Mouse (Mus musculus) neural tube, embryonic 13.5 days (tissue): ENCODE results near the gene Noxo1. TPM values are rescaled to one million over a fixed set of nuclear protein-coding genes. Genes with fewer than 3 reads are reported as not detected.

Experiments used
- ATAC-seq: fragments of 200-750 bp; cut with Nextera tagmentation; 2 replicates; pipeline ENCODE4 v1.8.0; 2017; ENCODE audit warnings: low read depth, mild to moderate bottlenecking, moderate TSS enrichment, moderate library complexity
- H3K27ac ChIP-seq: fragments of 300-500 bp; sonication (generic); replicated peaks from 2 replicates; pipeline ENCODE4 v1.5.1; 2015; ENCODE audit warnings: moderate library complexity, mild to moderate bottlenecking, inconsistent platforms
- H3K27me3 ChIP-seq: fragments of 300-500 bp; sonication (generic); 2 replicates; pipeline ENCODE4 v1.6.1; 2015; ENCODE audit warnings: mild to moderate bottlenecking, inconsistent platforms
- H3K36me3 ChIP-seq: fragments of 300-500 bp; sonication (generic); 2 replicates; pipeline ENCODE4 v1.6.1; 2015; ENCODE audit warnings: mild to moderate bottlenecking, inconsistent platforms
- H3K4me1 ChIP-seq: fragments of 300-500 bp; sonication (generic); replicated peaks from 2 replicates; pipeline ENCODE4 v1.6.1; 2015; ENCODE audit warnings: inconsistent platforms
- H3K4me2 ChIP-seq: fragments of 300-500 bp; sonication (generic); 2 replicates; pipeline ENCODE4 v1.6.1; 2015; ENCODE audit warnings: inconsistent platforms, mild to moderate bottlenecking, moderate library complexity
- H3K4me3 ChIP-seq: fragments of 300-500 bp; sonication (generic); 2 replicates; pipeline ENCODE4 v1.5.1; 2015; ENCODE audit warnings: mild to moderate bottlenecking, inconsistent platforms
- H3K9ac ChIP-seq: fragments of 300-500 bp; sonication (generic); 2 replicates; pipeline ENCODE4 v1.6.1; 2015; ENCODE audit warnings: moderate library complexity, mild to moderate bottlenecking, inconsistent platforms
- H3K9me3 ChIP-seq: fragments of 300-500 bp; sonication (generic); 2 replicates; pipeline ENCODE4 v1.6.1; 2016; ENCODE audit warnings: inconsistent platforms
- WGBS: fragments of 180-500 bp; shearing (Covaris S2); methylation state at CpG from one replicate; pipeline ENCODE4 v1.1.7; 2015; 5-methylcytosine and 5-hydroxymethylcytosine counted together
- polyA plus RNA-seq: library from polyadenylated mRNA; unstranded; fragments of >200 nt; fragmentation: Nextera tagmentation; extraction: Ambion mirVana; gene quantifications from 2 replicates; pipeline ENCODE4 v1.2.1, GENCODE M21; 2015

Noxo1 gene
- polyA plus RNA-seq, 1 experiment from 2014 or later, result 1.5 TPM

DNA sequence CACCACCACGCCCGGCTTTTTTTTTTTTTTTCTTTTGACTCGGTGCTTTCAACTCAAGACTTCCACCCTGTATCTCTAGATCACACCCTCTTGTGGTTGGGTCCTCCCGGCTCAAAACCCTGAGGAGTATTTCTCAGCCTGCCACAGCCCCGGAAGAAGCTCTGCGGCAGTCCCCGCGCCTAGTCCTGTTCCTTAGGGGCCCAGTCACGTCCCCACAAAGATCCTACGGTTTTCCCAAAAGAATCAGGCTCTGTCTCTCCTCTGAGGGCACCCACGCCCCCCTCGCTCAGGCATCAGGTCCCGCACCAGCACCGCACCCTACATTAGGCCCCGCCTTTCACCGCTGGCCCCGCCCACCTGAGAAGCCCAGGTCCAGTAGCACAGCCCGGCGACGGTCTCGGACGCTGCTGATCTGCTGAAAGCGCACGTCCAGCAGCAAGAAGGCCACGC is 8.9 kb upstream of the Noxo1 start:
- WGBS, result 2% methylated on average over 24 of the region's 25 CpGs
- H3K4me3 ChIP-seq, result peak overlapping the region; percentile 60
- H3K36me3 ChIP-seq, result peaks cover 8% of the 10 kb centered on the region
- no peak for ATAC-seq
- H3K4me1 ChIP-seq, result peaks cover 39% of the 10 kb centered on the region
- peak overlapping the region; percentile 64 for H3K4me2 ChIP-seq
- no peaks in the 10 kb centered on the region for H3K9me3 ChIP-seq
- peaks cover 42% of the 10 kb centered on the region for H3K27me3 ChIP-seq
- peak overlapping the region; percentile 59 for H3K9ac ChIP-seq
- no peak overlapping the region for H3K27ac ChIP-seq

GRCm38 (mm10) chr17:24687599-24687998 is 8.4 kb upstream of the Noxo1 start:
- H3K9ac ChIP-seq, result peak overlapping the region; percentile 59
- peak overlapping the region; percentile 64 for H3K4me2 ChIP-seq
- WGBS, result 19% methylated on average over 23 of the region's 23 CpGs
- peaks cover 39% of the 10 kb centered on the region for H3K4me1 ChIP-seq
- H3K36me3 ChIP-seq, result peaks cover 8% of the 10 kb centered on the region
- H3K4me3 ChIP-seq, result peak overlapping the region; percentile 60
- ATAC-seq, result no peak
- peaks cover 43% of the 10 kb centered on the region for H3K27me3 ChIP-seq
- H3K27ac ChIP-seq, result no peak overlapping the region
- H3K9me3 ChIP-seq, result no peaks in the 10 kb centered on the region

DNA sequence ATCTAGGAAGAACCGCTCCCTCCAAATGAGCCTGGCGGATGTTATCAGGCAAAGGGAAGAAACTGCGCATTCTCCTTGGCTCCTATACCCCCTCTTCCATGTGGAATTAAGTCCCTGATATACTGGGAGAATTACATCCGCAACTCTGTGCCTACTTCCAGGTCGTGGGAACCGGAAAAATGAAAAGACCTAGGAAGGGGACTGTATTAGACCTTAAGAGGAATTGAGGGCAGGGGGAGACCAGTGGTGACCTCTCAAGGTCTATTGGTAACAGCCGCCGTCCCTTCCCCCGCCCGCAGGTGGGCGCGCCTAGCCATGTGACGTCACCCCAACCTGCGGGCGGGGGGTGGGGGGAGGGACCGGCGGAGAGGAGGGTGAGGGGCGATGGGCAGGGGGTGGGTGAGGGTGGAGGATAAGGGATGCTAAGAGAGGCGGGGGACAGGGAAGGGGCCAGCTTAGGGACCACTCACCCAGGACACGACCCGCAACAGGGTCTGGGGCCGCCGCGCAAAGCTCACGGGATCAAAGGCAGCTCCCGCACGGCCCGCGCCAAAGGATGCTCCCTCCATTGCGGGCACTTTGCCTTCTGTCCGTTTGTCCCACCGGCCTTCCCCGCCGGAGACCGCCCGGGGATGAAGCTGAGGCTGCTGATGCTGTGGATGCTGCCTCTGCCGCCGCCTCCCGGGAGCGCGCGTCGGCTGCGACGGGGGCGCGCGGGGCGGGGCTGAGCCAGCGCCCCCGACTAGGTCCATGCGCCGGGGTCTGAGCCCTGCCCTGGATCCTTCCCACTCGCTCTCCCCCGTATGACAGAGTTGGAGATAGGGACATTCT is 6.6 kb upstream of the Noxo1 start, which contains the start of gene Syngr3:
TSS of gene Syngr3 (minus strand) at position 705 of the 831 bp plus-strand sequence.
- peak within 1 kb of the TSS; percentile 60 for H3K4me3 ChIP-seq
- no peaks in the 10 kb centered on the region for H3K9me3 ChIP-seq
- H3K4me2 ChIP-seq, result peak within 1 kb of the TSS; percentile 64
- peak within 1 kb of the TSS; percentile 88 for H3K9ac ChIP-seq
- peak within 1 kb of the TSS; percentile 90 for H3K27ac ChIP-seq
- ATAC-seq, result peak; percentile 74
- H3K36me3 ChIP-seq, result peaks cover 16% of the 10 kb centered on the region
- H3K27me3 ChIP-seq, result peaks cover 43% of the 10 kb centered on the region
- peaks cover 44% of the 10 kb centered on the region for H3K4me1 ChIP-seq
- under 1% methylated on average over 51 of the region's 55 CpGs for WGBS

- no peak for ATAC-seq
- H3K27me3 ChIP-seq, result peaks cover 39% of the 10 kb centered on the region
- WGBS, result 74% methylated on average over 5 of the region's 5 CpGs
Measured at GRCm38 (mm10) chr17:24692385-24692784, 3.6 kb upstream of the Noxo1 start.

DNA sequence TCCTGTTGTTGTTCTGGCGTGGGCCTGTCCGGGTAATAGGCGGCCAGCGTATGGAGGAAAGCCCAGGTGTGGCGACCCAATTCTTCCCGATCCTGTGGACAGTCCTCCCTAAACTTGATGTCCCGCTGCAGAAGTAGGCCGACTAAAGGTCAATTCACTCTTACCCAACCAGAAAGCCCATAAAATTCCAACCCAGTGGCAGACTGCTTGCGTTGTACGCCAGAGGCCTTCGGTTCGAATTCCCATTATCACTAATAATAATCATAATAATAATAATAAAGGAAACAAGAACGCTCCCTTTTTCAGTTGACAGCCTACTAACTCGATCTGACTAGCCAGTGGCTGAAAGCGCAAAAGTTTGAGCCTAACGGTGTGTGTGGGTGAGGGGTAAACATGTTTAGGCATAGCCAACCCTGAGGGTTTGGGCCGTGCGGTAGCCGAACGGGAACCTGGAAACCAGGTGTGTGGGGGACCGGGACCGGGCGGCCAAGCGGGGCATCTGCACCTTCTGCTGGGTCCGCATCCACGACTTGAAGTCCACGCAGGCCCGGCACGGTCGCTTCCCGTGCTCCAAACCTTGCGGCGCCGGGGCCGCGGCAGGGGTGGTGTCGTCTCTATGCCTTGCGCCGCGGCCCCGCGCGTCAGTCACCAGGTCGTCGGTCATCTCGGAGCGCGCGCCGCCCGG is 566 bp upstream of the Noxo1 start:
- H3K9me3 ChIP-seq, result no peaks in the 10 kb centered on the region
- peaks cover 42% of the 10 kb centered on the region for H3K4me1 ChIP-seq
- peaks cover 28% of the 10 kb centered on the region for H3K36me3 ChIP-seq
- WGBS, result 6% methylated on average over 45 of the region's 51 CpGs
- peak overlapping the region; percentile 77 for H3K4me3 ChIP-seq
- peak overlapping the region; percentile 90 for H3K27ac ChIP-seq
- H3K27me3 ChIP-seq, result peaks cover 16% of the 10 kb centered on the region
- peak; percentile 41 for ATAC-seq
- peak overlapping the region; percentile 86 for H3K9ac ChIP-seq
- peak overlapping the region; percentile 79 for H3K4me2 ChIP-seq

More at GRCm38 (mm10) chr17:24692385-24692784, 3.6 kb upstream of the Noxo1 start:
- no peak overlapping the region for H3K4me2 ChIP-seq
- no peak overlapping the region for H3K9ac ChIP-seq
- no peak overlapping the region for H3K27ac ChIP-seq
- H3K9me3 ChIP-seq, result no peaks in the 10 kb centered on the region
- H3K4me1 ChIP-seq, result peaks cover 55% of the 10 kb centered on the region
- H3K36me3 ChIP-seq, result peaks cover 16% of the 10 kb centered on the region
- H3K4me3 ChIP-seq, result no peak overlapping the region

- Histone ChIP-seq H3K4me2 (no peak overlapping the region), H3K9ac (no peak overlapping the region), H3K27ac (no peak overlapping the region), H3K9me3 (no peaks in the 10 kb centered on the region), H3K4me3 (no peak overlapping the region), H3K36me3 (peaks cover 42% of the 10 kb centered on the region), H3K4me1 (peaks cover 36% of the 10 kb centered on the region), H3K27me3 (no peaks in the 10 kb centered on the region)
- WGBS, result 17% methylated on average over 5 of the region's 5 CpGs
- ATAC-seq, result no peak
Measured at GRCm38 (mm10) chr17:24697985-24698384, 2.0 kb downstream of the Noxo1 start.

GRCm38 (mm10) chr17:24698715-24699114 is 2.7 kb downstream of the Noxo1 start:
- Histone ChIP-seq H3K9me3 (no peaks in the 10 kb centered on the region), H3K9ac (no peak overlapping the region), H3K4me1 (peaks cover 36% of the 10 kb centered on the region), H3K4me2 (no peak overlapping the region), H3K36me3 (peaks cover 41% of the 10 kb centered on the region), H3K4me3 (no peak overlapping the region), H3K27ac (no peak overlapping the region), H3K27me3 (no peaks in the 10 kb centered on the region)
- WGBS, result 69% methylated on average over 9 of the region's 9 CpGs
- no peak for ATAC-seq

- Histone ChIP-seq H3K27ac (no peak overlapping the region), H3K36me3 (peaks cover 48% of the 10 kb centered on the region), H3K4me3 (no peak overlapping the region), H3K9me3 (no peaks in the 10 kb centered on the region), H3K4me2 (no peak overlapping the region), H3K4me1 (peaks cover 32% of the 10 kb centered on the region), H3K27me3 (no peaks in the 10 kb centered on the region), H3K9ac (no peak overlapping the region)
- no peak for ATAC-seq
- 85% methylated on average over 2 of the region's 2 CpGs for WGBS
Measured at GRCm38 (mm10) chr17:24699473-24699872, 3.4 kb downstream of the Noxo1 start.

DNA sequence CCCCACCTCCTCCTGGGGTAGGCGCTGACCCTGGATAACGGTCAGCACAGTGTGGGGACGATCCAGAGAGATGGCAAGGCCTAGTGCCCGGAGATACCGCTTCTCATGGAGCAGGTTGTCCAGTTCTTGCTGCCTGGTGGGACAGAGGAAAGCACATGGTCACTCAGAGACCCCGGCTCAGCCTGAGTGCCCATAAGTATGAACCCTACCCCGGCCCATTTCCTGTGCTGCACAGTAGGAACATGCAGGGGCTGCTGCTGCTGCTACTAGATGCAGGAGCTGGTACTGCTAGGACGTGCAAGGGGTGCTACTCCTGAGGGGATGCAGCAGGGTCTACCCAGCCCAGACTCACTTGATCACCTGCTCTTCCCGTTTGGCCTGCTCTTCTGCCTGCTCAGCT is 5.2 kb downstream of the Noxo1 start:
- Histone ChIP-seq H3K27me3 (no peaks in the 10 kb centered on the region), H3K9ac (no peak overlapping the region), H3K4me1 (peaks cover 28% of the 10 kb centered on the region), H3K9me3 (no peaks in the 10 kb centered on the region), H3K4me2 (no peak overlapping the region), H3K27ac (no peak overlapping the region), H3K36me3 (peaks cover 60% of the 10 kb centered on the region), H3K4me3 (no peak overlapping the region)
- WGBS, result 92% methylated on average over 9 of the region's 9 CpGs
- no peak for ATAC-seq

GRCm38 (mm10) chr17:24705821-24706220 is 9.8 kb downstream of the Noxo1 start:
- Histone ChIP-seq H3K9ac (no peak overlapping the region), H3K4me2 (peak overlapping the region; percentile 87; the same call in 1 of the 2 replicates), H3K27me3 (no peaks in the 10 kb centered on the region), H3K9me3 (no peaks in the 10 kb centered on the region), H3K4me3 (no peak overlapping the region), H3K4me1 (peaks cover 20% of the 10 kb centered on the region), H3K27ac (no peak overlapping the region), H3K36me3 (peaks cover 44% of the 10 kb centered on the region)
- 98% methylated on average over 3 of the region's 3 CpGs for WGBS
- ATAC-seq, result no peak

DNA sequence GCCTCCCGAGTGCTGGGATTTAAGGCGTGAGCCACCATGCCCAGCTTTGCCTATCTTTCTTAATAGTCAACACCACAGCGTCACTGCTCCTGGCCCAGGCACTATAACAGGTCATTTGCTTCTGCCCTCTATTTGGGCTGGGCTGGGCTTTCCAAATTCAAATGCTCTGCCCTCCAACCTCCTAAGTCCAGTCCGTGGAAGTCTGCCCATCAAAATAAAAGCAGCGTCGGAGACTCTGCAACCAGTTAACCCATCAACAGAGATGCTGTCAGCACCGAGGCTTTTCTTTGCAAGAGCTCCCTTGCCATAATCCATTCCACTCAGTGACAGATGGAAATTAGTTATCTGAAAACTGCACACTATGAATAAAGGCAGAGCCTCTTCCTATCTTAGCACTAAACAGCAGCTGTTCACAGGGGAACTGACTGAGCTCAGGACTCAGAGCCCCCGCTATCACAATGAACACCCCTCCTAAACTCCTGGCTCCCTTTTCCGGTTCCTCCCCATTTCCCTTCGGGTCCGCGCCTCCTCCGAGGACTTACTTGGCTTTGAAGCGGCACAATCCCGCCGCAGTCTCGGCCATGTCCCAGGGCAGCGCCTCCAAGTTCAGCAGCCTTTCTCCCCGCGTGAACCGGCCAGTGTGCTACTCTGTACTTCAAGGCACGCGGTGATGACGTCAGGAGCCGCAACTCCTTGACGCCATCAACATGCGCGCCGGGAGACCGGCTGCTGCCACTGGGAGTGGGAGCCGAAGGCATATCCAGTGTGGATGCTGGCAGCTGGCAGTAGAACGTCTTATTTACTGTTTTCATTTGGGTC is 11.2 kb downstream of the Noxo1 start, which contains the start of gene Tbl3:
TSS of gene Tbl3 (minus strand) at position 679 of the 819 bp plus-strand sequence.
- H3K4me1 ChIP-seq, result peaks cover 20% of the 10 kb centered on the region
- no peaks in the 10 kb centered on the region for H3K9me3 ChIP-seq
- peak within 1 kb of the TSS; percentile 87 for H3K4me2 ChIP-seq
- peak within 1 kb of the TSS; percentile 83 for H3K27ac ChIP-seq
- no peaks in the 10 kb centered on the region for H3K27me3 ChIP-seq
- peak within 1 kb of the TSS; percentile 84 for H3K9ac ChIP-seq
- H3K4me3 ChIP-seq, result peak within 1 kb of the TSS; percentile 82
- peaks cover 30% of the 10 kb centered on the region for H3K36me3 ChIP-seq
- 3% methylated on average over 32 of the region's 32 CpGs for WGBS
- ATAC-seq, result peak; percentile 85
